Mouse (Mus musculus): ENCODE measurements around the gene Clasp1. TPM values are rescaled to one million over a fixed set of nuclear protein-coding genes. Genes with fewer than 3 reads are reported as not detected.

The Clasp1 gene
- polyA plus RNA-seq, 1 experiment: 12.8 TPM

GRCm38 (mm10) chr1:118539046-118539445 is 150.2 kb downstream of the Clasp1 start:
- no peak for DNase-seq

DNA sequence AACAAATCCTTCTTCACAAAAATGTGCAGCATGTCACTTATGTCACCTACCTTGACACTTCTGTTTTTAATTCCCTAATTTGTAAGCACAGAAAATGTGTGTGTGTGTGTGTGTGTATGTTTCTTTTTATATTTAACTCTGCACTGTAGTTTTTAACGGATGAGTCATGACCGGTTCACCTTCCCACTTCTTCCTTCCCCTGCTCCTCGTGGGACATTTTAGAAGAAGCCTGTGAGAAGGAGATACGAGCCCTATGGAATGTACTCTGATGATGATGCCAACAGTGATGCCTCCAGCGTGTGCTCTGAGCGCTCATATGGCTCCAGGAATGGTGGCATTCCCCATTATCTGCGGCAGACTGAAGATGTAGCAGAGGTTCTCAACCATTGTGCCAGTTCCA is 154.0 kb downstream of the Clasp1 start:
- DNase-seq: no peak
- 87% methylated on average over 7 of the region's 7 CpGs for WGBS
- Histone ChIP-seq H3K27me3 (replicated peaks; ENCODE audit: control insufficient read depth, insufficient read depth, low read length) (no peaks in the 10 kb centered on the region), H3K4me1 (ENCODE audit: control insufficient read depth, insufficient read depth, low read length) (no peaks in the 10 kb centered on the region), H3K27ac (ENCODE audit: insufficient read depth, low read depth, low read length) (no peak overlapping the region), H3K36me3 (ENCODE audit: control insufficient read depth, insufficient read depth, low read length) (peaks cover 4% of the 10 kb centered on the region; the same call in 1 of the 2 replicates), H3K4me3 (ENCODE audit: insufficient read depth, low read depth, low read length) (no peak overlapping the region)
- TF ChIP-seq CTCF (conservative IDR thresholded peaks at IDR 0.05; ENCODE audit: insufficient read depth, insufficient read length, low read depth, low read length) (no peak), POLR2A (IDR thresholded peaks at IDR 0.05; ENCODE audit: low read depth, low read length) (no peak)

More at GRCm38 (mm10) chr1:118539046-118539445, 150.2 kb downstream of the Clasp1 start:
- 77% methylated on average over 6 of the region's 6 CpGs for WGBS
- TF ChIP-seq POLR2A (IDR thresholded peaks at IDR 0.05; ENCODE audit: low read depth, low read length) (no peak), CTCF (conservative IDR thresholded peaks at IDR 0.05; ENCODE audit: insufficient read depth, insufficient read length, low read depth, low read length) (no peak)
- Histone ChIP-seq H3K36me3 (ENCODE audit: control insufficient read depth, insufficient read depth, low read length) (peaks cover 2% of the 10 kb centered on the region; the same call in 1 of the 2 replicates), H3K27ac (ENCODE audit: insufficient read depth, low read depth, low read length) (no peak overlapping the region), H3K4me3 (ENCODE audit: insufficient read depth, low read depth, low read length) (no peak overlapping the region), H3K27me3 (replicated peaks; ENCODE audit: control insufficient read depth, insufficient read depth, low read length) (no peaks in the 10 kb centered on the region), H3K4me1 (ENCODE audit: control insufficient read depth, insufficient read depth, low read length) (no peaks in the 10 kb centered on the region)

DNA sequence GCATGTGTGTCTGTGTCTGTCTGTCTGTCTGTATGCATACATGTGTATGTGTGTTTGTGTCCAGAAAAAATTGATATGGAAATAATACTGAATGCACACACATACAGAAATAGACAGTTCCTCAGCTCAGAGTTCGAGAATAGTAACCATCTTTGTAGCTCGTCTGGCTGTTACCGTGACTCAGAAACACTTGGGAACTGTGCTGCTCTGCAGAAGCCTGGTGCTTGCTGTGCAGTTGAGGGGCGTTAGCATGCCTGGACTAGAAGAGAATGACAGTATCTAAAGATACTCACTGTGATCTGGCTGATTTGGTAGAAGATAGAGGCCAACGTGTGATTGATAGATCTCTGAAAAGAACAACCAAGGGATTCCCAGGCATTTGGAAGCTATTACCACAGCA is 159.9 kb downstream of the Clasp1 start:
- H3K27ac ChIP-seq (ENCODE audit: insufficient read depth, low read depth, low read length): no peak overlapping the region
- no peak overlapping the region for H3K4me3 ChIP-seq (ENCODE audit: insufficient read depth, low read depth, low read length)
- no peaks in the 10 kb centered on the region for H3K4me1 ChIP-seq (ENCODE audit: control insufficient read depth, insufficient read depth, low read length)
- no peaks in the 10 kb centered on the region for H3K27me3 ChIP-seq (replicated peaks; ENCODE audit: control insufficient read depth, insufficient read depth, low read length)
- no peak for DNase-seq
- peaks cover 3% of the 10 kb centered on the region for H3K36me3 ChIP-seq (ENCODE audit: control insufficient read depth, insufficient read depth, low read length)
- TF ChIP-seq POLR2A (IDR thresholded peaks at IDR 0.05; ENCODE audit: low read depth, low read length): no peak
- TF ChIP-seq CTCF (conservative IDR thresholded peaks at IDR 0.05; ENCODE audit: insufficient read depth, insufficient read length, low read depth, low read length): no peak
- WGBS: 93% methylated on average over 5 of the region's 5 CpGs

DNA sequence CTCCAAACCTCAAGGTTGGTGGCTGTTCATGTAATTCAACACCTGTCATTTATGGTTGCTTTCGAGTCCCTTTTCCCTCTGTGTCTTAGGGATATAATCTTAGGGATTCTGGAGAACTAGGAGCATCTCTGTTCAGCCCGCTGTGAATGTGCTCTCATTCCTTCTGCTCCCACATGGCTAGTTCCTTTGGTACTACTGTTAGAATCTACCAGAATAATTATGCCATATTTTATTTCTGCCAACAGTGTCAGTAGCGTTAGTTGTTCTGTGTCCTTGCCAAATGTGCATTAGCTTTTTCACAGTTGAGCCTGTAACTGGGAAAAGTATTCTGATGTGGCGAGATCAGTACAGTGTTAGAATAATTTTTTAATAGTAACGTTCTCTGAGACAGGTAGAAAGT is 162.3 kb downstream of the Clasp1 start:
- DNase-seq: no peak
- Histone ChIP-seq H3K27me3 (replicated peaks; ENCODE audit: control insufficient read depth, insufficient read depth, low read length) (no peaks in the 10 kb centered on the region), H3K4me3 (ENCODE audit: insufficient read depth, low read depth, low read length) (no peak overlapping the region), H3K27ac (ENCODE audit: insufficient read depth, low read depth, low read length) (no peak overlapping the region), H3K36me3 (ENCODE audit: control insufficient read depth, insufficient read depth, low read length) (peaks cover 8% of the 10 kb centered on the region), H3K4me1 (ENCODE audit: control insufficient read depth, insufficient read depth, low read length) (no peaks in the 10 kb centered on the region)
- TF ChIP-seq CTCF (conservative IDR thresholded peaks at IDR 0.05; ENCODE audit: insufficient read depth, insufficient read length, low read depth, low read length): no peak
- no peak for TF ChIP-seq POLR2A (IDR thresholded peaks at IDR 0.05; ENCODE audit: low read depth, low read length)
- WGBS: 85% methylated on average over 5 of the region's 5 CpGs

DNA sequence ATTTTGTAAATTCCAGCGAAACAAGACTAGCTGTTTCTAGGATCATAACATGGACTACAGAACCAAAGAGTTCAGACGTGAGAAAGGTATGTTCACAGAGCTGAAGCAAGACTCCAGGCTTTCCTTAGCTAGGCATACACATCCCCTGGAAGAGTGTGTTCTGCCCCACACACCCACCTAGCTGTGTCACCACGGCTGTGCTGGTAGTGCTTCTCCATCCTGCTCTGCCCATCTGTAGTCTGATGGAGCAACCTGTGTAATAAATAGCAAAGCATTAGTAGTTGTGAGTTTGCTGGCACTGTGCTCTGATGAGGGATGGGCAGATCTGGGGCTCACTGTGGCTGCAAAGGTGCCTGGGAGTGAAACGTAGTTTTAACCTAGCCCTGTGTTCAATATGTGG is 163.2 kb downstream of the Clasp1 start:
- 94% methylated on average over 4 of the region's 4 CpGs for WGBS
- DNase-seq: no peak

GRCm38 (mm10) chr1:118553045-118553444 is 164.2 kb downstream of the Clasp1 start:
- no peak for DNase-seq
- TF ChIP-seq POLR2A (IDR thresholded peaks at IDR 0.05; ENCODE audit: low read depth, low read length) (no peak), CTCF (conservative IDR thresholded peaks at IDR 0.05; ENCODE audit: insufficient read depth, insufficient read length, low read depth, low read length) (no peak)
- Histone ChIP-seq H3K36me3 (ENCODE audit: control insufficient read depth, insufficient read depth, low read length) (peaks cover 6% of the 10 kb centered on the region), H3K4me3 (ENCODE audit: insufficient read depth, low read depth, low read length) (no peak overlapping the region), H3K27ac (ENCODE audit: insufficient read depth, low read depth, low read length) (no peak overlapping the region), H3K27me3 (replicated peaks; ENCODE audit: control insufficient read depth, insufficient read depth, low read length) (no peaks in the 10 kb centered on the region), H3K4me1 (ENCODE audit: control insufficient read depth, insufficient read depth, low read length) (no peaks in the 10 kb centered on the region)
- 93% methylated on average over 2 of the region's 2 CpGs for WGBS

More for the DNA sequence above, 163.2 kb downstream of the Clasp1 start:
- H3K27me3 ChIP-seq (replicated peaks; ENCODE audit: control insufficient read depth, insufficient read depth, low read length): no peaks in the 10 kb centered on the region
- peaks cover 8% of the 10 kb centered on the region for H3K36me3 ChIP-seq (ENCODE audit: control insufficient read depth, insufficient read depth, low read length)
- TF ChIP-seq POLR2A (IDR thresholded peaks at IDR 0.05; ENCODE audit: low read depth, low read length) (no peak), CTCF (conservative IDR thresholded peaks at IDR 0.05; ENCODE audit: insufficient read depth, insufficient read length, low read depth, low read length) (no peak)
- no peaks in the 10 kb centered on the region for H3K4me1 ChIP-seq (ENCODE audit: control insufficient read depth, insufficient read depth, low read length)
- no peak overlapping the region for H3K4me3 ChIP-seq (ENCODE audit: insufficient read depth, low read depth, low read length)
- no peak overlapping the region for H3K27ac ChIP-seq (ENCODE audit: insufficient read depth, low read depth, low read length)

- Histone ChIP-seq H3K27ac (ENCODE audit: insufficient read depth, low read depth, low read length) (no peak overlapping the region), H3K4me1 (ENCODE audit: control insufficient read depth, insufficient read depth, low read length) (no peaks in the 10 kb centered on the region), H3K27me3 (replicated peaks; ENCODE audit: control insufficient read depth, insufficient read depth, low read length) (no peaks in the 10 kb centered on the region), H3K4me3 (ENCODE audit: insufficient read depth, low read depth, low read length) (no peak overlapping the region), H3K36me3 (ENCODE audit: control insufficient read depth, insufficient read depth, low read length) (peaks cover 5% of the 10 kb centered on the region)
- 83% methylated on average over 3 of the region's 3 CpGs for WGBS
- no peak for TF ChIP-seq POLR2A (IDR thresholded peaks at IDR 0.05; ENCODE audit: low read depth, low read length)
- no peak for TF ChIP-seq CTCF (conservative IDR thresholded peaks at IDR 0.05; ENCODE audit: insufficient read depth, insufficient read length, low read depth, low read length)
- no peak for DNase-seq
Observed at GRCm38 (mm10) chr1:118553451-118553850, 164.6 kb downstream of the Clasp1 start.
